Mouse (Mus musculus) hindbrain, embryonic 13.5 days (tissue): ENCODE results near the gene Ints11. TPM values are rescaled to one million over a fixed set of nuclear protein-coding genes. Genes with fewer than 3 reads are reported as not detected.

Experiments
- ATAC-seq: fragments of 200-750 bp; cut with Nextera tagmentation; 2 replicates; pipeline ENCODE4 v1.8.0; 2017; ENCODE audit warnings: moderate TSS enrichment; ENCODE audit not compliant: low FRiP score
- H3K27ac ChIP-seq: fragments of 300-500 bp; sonication (generic); 2 replicates; pipeline ENCODE4 v1.5.1; 2015; ENCODE audit warnings: inconsistent platforms, mild to moderate bottlenecking, moderate library complexity
- H3K27me3 ChIP-seq: fragments of 300-500 bp; sonication (generic); 2 replicates; pipeline ENCODE4 v1.6.1; 2015; ENCODE audit warnings: mild to moderate bottlenecking, inconsistent platforms
- H3K36me3 ChIP-seq: fragments of 300-500 bp; sonication (generic); 2 replicates; pipeline ENCODE4 v1.6.1; 2015; ENCODE audit warnings: mild to moderate bottlenecking, inconsistent platforms
- H3K4me1 ChIP-seq: fragments of 300-500 bp; sonication (generic); replicated peaks from 2 replicates; pipeline ENCODE4 v1.6.1; 2015; ENCODE audit warnings: inconsistent platforms
- H3K4me2 ChIP-seq: fragments of 300-500 bp; sonication (generic); 2 replicates; pipeline ENCODE4 v1.6.1; 2015; ENCODE audit warnings: inconsistent platforms, mild to moderate bottlenecking, moderate library complexity
- H3K4me3 ChIP-seq: fragments of 300-500 bp; sonication (generic); 2 replicates; pipeline ENCODE4 v1.5.1; 2015; ENCODE audit warnings: mild to moderate bottlenecking, inconsistent platforms
- H3K9ac ChIP-seq: fragments of 300-500 bp; sonication (generic); 2 replicates; pipeline ENCODE4 v1.6.1; 2015; ENCODE audit warnings: mild to moderate bottlenecking, inconsistent platforms
- H3K9me3 ChIP-seq: fragments of 300-500 bp; sonication (generic); 2 replicates; pipeline ENCODE4 v1.6.1; 2016; ENCODE audit warnings: inconsistent platforms
- WGBS: fragments of 180-500 bp; shearing (Covaris S2); methylation state at CpG from one replicate; pipeline ENCODE4 v1.1.7; 2015; 5-methylcytosine and 5-hydroxymethylcytosine counted together
- polyA plus RNA-seq: library from polyadenylated mRNA; unstranded; fragments of >200 nt; fragmentation: Nextera tagmentation; extraction: Ambion mirVana; gene quantifications from 2 replicates; pipeline ENCODE4 v1.2.1, GENCODE M21; 2015

Gene Ints11
- polyA plus RNA-seq, 1 experiment from 2014 or later: 74.8 TPM

DNA sequence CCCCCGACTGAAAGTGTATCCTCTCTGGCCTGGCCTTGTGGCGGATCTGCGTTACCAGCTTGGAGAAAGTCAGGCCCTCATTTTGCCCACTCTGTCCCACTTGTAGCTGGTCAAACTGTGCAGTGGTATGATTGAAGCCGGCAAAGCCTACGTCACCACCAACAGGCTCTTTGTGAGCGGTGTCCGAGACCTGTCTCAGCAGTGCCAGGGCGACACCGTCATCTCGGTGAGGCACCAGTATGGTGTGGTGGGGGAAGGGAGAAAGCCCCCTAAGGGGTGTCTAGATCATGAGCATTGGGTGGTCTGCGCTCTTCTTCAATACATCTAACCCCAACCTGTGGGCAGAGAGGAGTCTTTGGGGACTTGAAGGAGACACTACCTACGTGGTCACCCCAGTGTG is 27.1 kb downstream of the Ints11 start:
- Histone ChIP-seq H3K9me3 (no peaks in the 10 kb centered on the region), H3K9ac (no peak overlapping the region), H3K27me3 (no peaks in the 10 kb centered on the region), H3K36me3 (peaks cover 54% of the 10 kb centered on the region), H3K4me3 (no peak overlapping the region), H3K27ac (no peak overlapping the region), H3K4me1 (peaks cover 39% of the 10 kb centered on the region), H3K4me2 (no peak overlapping the region)
- 97% methylated on average over 12 of the region's 12 CpGs for WGBS
- ATAC-seq: no peak

DNA sequence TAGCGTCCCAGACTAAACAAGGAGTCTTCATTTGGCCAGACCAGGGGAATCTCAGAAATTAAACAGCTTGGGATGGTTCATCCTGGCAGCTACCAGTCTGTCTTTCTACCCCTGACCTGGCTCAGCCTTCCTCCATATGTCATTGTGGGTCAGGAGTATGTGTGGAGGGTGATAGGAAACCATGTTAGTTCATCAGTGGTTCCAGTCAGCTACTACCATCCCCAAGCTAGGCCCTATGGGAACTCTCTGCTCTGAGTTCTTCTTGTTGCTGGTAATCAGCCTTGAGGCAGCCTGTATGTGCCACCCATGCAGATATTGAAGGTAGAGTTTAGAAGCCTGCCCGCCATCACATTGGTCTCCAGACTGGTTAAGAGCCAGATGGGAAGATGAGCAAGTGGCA is 29.0 kb downstream of the Ints11 start:
- Histone ChIP-seq H3K9ac (no peak overlapping the region), H3K27me3 (no peaks in the 10 kb centered on the region), H3K9me3 (no peaks in the 10 kb centered on the region), H3K4me3 (no peak overlapping the region), H3K4me2 (no peak overlapping the region), H3K36me3 (peaks cover 72% of the 10 kb centered on the region), H3K4me1 (peaks cover 30% of the 10 kb centered on the region), H3K27ac (no peak overlapping the region)
- ATAC-seq: no peak
- 99% methylated on average over 2 of the region's 2 CpGs for WGBS

DNA sequence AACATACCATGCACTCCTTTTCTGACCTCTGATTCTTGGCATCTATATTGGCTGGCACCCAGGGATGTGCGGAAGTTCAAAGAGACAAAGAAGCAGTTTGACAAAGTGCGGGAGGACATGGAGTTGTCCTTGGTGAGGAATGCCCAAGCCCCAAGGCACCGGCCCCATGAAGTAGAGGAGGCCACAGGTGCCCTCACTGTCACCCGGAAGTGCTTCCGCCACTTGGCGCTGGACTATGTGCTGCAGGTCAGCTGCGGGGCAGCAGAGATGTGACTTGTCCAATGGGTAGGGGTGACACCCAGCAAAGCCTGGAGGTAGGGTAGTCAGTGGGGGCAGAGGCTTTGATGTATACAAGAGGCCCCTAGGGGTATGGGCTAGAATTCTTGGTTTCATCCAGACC is 30.0 kb downstream of the Ints11 start:
- peaks cover 83% of the 10 kb centered on the region for H3K36me3 ChIP-seq
- H3K27ac ChIP-seq: no peak overlapping the region
- no peak overlapping the region for H3K4me3 ChIP-seq
- WGBS: 96% methylated on average over 7 of the region's 7 CpGs
- no peak for ATAC-seq
- H3K4me1 ChIP-seq: peaks cover 20% of the 10 kb centered on the region
- H3K9ac ChIP-seq: no peak overlapping the region
- no peaks in the 10 kb centered on the region for H3K27me3 ChIP-seq
- no peak overlapping the region for H3K4me2 ChIP-seq
- no peaks in the 10 kb centered on the region for H3K9me3 ChIP-seq

DNA sequence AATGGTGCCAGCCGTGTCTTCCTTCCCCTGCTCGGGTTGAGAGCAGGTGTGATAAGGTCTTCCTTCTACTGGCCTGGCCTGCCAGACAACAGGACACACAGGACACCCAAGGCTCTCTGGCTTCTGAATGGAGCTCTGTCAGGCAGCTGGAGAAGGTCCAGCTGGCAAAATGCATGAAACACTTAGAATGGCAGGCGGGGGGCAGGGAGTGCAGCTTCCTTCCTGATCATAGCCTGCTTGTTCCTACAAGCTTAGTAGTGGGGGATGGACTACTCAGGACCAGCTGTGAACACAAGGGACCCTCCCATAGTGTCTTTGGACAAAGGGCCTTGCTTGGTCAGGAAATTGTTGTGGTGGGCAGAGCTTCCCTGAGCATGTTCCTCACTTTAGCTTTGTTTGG is 31.9 kb downstream of the Ints11 start:
- no peak for ATAC-seq

DNA sequence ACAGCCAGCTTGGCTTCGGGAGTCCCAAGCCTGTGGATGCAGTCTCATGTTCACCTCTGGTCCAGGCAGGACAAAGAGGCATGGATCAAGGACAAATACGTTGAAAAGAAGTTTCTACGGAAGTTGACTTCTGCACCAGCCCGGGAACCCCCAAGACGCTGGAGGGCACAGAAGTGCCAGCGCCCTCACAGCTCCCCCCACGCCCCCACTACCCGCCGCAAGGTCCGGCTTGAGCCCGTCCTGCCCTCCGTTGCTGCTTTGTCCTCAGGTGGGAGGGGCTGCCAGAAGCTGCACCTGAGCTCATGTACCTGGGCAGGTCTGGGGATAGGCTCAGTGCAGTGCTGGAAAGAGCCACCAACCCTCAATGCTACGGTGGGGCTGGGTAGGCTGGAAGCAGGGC is 33.9 kb downstream of the Ints11 start:
- H3K36me3 ChIP-seq: peaks cover 96% of the 10 kb centered on the region
- WGBS: 96% methylated on average over 13 of the region's 13 CpGs
- no peak for ATAC-seq

More for the DNA sequence above, 31.9 kb downstream of the Ints11 start:
- H3K4me1 ChIP-seq: peaks cover 2% of the 10 kb centered on the region; the same call in 1 of the 2 replicates
- H3K27ac ChIP-seq: no peak overlapping the region
- H3K36me3 ChIP-seq: peaks cover 94% of the 10 kb centered on the region
- no peaks in the 10 kb centered on the region for H3K27me3 ChIP-seq
- no peak overlapping the region for H3K4me2 ChIP-seq
- H3K4me3 ChIP-seq: no peak overlapping the region
- H3K9me3 ChIP-seq: no peaks in the 10 kb centered on the region
- 91% methylated on average over 3 of the region's 3 CpGs for WGBS
- no peak overlapping the region for H3K9ac ChIP-seq

DNA sequence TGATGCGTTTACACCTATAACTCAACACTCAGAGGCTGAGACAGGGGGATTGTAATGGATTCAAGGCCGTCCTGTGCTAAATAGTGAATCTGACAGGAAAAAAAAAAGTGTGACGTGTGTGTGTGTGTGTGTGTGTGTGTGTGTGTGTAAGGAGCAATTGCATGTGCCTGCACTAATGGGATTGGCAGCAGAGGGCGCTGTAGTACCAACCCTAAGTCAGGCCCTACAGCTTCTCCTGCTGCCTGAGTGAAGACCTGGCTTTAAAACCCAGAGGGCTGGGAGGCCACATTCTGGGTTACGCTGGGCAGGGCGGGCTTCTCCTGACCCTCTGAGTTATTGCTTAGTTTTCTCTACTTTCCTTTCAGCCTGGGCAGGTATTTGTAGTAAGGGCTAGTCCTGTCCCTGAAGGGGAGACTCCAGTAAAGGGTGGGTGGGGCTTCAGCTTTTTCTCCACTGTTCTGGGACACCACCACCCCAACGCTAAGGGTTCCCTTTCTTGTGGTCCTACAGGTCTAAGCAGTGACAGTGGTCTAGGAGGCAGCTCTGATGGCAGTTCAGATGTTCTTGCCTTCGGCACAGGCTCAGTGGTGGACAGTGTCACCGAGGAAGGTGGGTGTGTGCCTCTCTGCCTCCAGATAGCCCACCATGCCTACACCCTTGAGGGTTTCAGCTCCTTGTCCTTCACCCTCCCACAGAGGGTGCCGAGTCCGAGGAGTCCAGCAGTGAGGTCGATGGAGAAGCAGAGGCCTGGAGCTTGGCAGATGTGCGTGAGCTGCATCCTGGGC is 35.2 kb downstream of the Ints11 start:
- peaks cover 83% of the 10 kb centered on the region for H3K36me3 ChIP-seq
- 93% methylated on average over 13 of the region's 13 CpGs for WGBS
- no peak overlapping the region for H3K27ac ChIP-seq
- no peaks in the 10 kb centered on the region for H3K27me3 ChIP-seq
- H3K4me1 ChIP-seq: no peaks in the 10 kb centered on the region
- no peak for ATAC-seq
- no peak overlapping the region for H3K9ac ChIP-seq
- H3K4me3 ChIP-seq: no peak overlapping the region
- H3K4me2 ChIP-seq: no peak overlapping the region
- H3K9me3 ChIP-seq: no peaks in the 10 kb centered on the region

More for the DNA sequence above, 33.9 kb downstream of the Ints11 start:
- Histone ChIP-seq H3K4me3 (no peak overlapping the region), H3K27me3 (no peaks in the 10 kb centered on the region), H3K27ac (no peak overlapping the region), H3K9me3 (no peaks in the 10 kb centered on the region), H3K9ac (no peak overlapping the region), H3K4me2 (no peak overlapping the region), H3K4me1 (no peaks in the 10 kb centered on the region)

DNA sequence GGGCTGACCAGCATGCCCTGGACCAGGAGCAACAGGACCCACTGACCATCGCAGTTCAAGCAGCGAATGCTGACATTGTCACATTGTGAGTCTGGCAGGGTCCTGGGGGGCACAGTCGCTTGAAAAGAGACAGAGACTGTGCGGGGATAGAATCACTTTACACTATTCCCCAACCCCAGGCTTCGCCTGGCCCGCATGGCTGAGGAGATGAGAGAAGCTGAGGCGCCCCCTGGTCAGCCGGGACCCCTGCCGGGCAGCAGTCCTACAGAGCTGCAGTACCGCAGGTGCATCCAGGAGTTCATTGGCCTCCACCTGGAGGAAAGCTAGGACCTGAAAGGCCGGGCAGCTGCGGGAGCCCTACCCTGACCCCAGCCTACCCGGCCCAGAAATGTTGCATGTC is 36.3 kb downstream of the Ints11 start:
- Histone ChIP-seq H3K9ac (no peak overlapping the region), H3K4me1 (no peaks in the 10 kb centered on the region), H3K27me3 (no peaks in the 10 kb centered on the region), H3K27ac (no peak overlapping the region), H3K36me3 (peaks cover 72% of the 10 kb centered on the region), H3K4me2 (no peak overlapping the region), H3K4me3 (no peak overlapping the region), H3K9me3 (no peaks in the 10 kb centered on the region)
- 86% methylated on average over 13 of the region's 13 CpGs for WGBS
- no peak for ATAC-seq

DNA sequence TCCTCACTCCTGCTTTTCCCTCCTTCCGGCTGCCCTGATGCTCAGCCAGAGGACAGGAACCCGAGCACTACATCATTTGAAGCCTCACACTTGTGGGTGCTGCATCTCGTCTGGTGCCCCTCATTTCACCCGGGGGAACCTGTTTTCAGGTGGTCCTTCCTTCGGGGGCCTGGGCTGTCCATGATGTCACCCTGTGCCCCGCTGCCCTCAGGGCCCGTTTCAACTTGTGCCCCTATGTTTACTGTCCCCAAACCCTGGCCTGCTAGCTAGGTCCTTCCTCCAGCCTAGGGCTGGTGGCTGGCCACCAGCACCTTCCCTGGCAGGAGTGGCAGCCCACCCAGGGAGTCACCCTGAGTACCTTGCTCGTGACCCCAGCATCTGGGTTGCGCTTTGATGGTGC is 36.8 kb downstream of the Ints11 start:
- peaks cover 67% of the 10 kb centered on the region for H3K36me3 ChIP-seq
- no peak overlapping the region for H3K4me2 ChIP-seq
- H3K9me3 ChIP-seq: no peaks in the 10 kb centered on the region
- no peak overlapping the region for H3K4me3 ChIP-seq
- H3K9ac ChIP-seq: no peak overlapping the region
- no peak for ATAC-seq
- no peaks in the 10 kb centered on the region for H3K4me1 ChIP-seq
- no peaks in the 10 kb centered on the region for H3K27me3 ChIP-seq
- WGBS: 88% methylated on average over 9 of the region's 9 CpGs
- H3K27ac ChIP-seq: no peak overlapping the region

DNA sequence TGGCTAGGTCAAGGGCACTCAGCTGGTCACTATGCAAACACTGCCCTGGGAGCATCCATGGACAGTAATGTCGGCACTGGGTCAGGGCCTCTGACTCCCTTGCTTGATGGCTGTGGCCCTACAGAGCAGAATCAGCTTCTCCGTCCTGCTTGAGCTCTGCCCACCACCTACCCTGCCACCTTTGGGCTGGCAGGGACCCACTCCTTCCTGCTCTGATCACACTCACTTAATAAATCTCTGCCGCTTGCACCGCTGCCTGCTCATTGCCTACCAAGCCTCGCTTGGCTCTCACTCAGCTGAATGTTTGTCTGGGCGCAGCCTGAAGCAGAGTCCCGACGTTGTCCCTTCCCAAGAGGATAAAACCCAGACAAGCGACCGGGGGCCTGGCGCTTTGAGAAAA is 37.7 kb downstream of the Ints11 start:
- WGBS: 89% methylated on average over 11 of the region's 11 CpGs

DNA sequence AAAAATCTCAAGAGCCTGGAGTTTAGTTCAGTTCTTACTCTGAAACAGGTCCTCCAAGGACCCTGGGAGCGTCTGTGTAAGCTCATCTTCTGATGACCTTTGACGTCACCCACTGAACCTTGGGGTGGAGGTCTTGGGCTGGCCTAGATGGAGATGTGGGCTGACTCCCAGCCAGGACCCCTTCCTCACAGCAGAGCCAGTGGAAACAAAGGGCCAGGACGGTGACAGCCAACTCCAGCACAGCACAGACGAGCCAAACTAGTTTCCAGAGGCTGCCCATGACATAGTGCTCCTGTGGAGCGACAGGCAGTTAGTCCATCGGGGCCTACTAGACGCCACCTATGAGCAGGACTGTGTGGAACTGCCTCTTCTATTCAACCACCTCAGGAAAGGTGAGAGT is 38.9 kb downstream of the Ints11 start:
- H3K4me2 ChIP-seq: no peak overlapping the region
- H3K27me3 ChIP-seq: no peaks in the 10 kb centered on the region
- H3K27ac ChIP-seq: no peak overlapping the region
- 83% methylated on average over 7 of the region's 7 CpGs for WGBS
- ATAC-seq: no peak
- H3K36me3 ChIP-seq: peaks cover 45% of the 10 kb centered on the region
- H3K4me3 ChIP-seq: no peak overlapping the region
- no peak overlapping the region for H3K9ac ChIP-seq
- H3K9me3 ChIP-seq: no peaks in the 10 kb centered on the region
- H3K4me1 ChIP-seq: no peaks in the 10 kb centered on the region

More for the DNA sequence above, 37.7 kb downstream of the Ints11 start:
- Histone ChIP-seq H3K4me2 (no peak overlapping the region), H3K9ac (no peak overlapping the region), H3K9me3 (no peaks in the 10 kb centered on the region), H3K4me1 (no peaks in the 10 kb centered on the region), H3K36me3 (peaks cover 58% of the 10 kb centered on the region), H3K27ac (no peak overlapping the region), H3K4me3 (no peak overlapping the region), H3K27me3 (no peaks in the 10 kb centered on the region)
- no peak for ATAC-seq

DNA sequence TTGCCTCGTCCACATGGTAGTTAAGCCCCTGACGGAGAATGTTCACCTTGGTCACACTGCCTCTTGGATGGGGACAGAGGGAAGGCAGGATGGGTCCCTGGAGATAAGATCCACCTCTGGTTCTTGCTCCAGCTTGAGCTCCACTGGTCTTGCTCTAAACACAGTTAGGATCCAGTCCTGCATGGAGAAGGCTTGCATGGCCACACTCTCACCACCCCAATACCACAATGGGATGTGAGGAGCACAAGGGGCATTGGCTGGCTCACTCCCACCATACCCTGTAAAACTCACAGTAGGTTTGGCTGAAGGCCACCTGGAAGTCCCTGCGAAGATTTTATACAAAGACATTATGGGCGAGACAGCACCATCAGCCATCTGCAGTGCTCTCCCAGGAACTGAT is 39.4 kb downstream of the Ints11 start:
- H3K9ac ChIP-seq: no peak overlapping the region
- H3K27me3 ChIP-seq: no peaks in the 10 kb centered on the region
- H3K4me3 ChIP-seq: no peak overlapping the region
- no peaks in the 10 kb centered on the region for H3K9me3 ChIP-seq
- H3K27ac ChIP-seq: no peak overlapping the region
- H3K4me1 ChIP-seq: no peaks in the 10 kb centered on the region
- no peak for ATAC-seq
- H3K4me2 ChIP-seq: no peak overlapping the region
- H3K36me3 ChIP-seq: peaks cover 41% of the 10 kb centered on the region
- WGBS: 93% methylated on average over 4 of the region's 4 CpGs

DNA sequence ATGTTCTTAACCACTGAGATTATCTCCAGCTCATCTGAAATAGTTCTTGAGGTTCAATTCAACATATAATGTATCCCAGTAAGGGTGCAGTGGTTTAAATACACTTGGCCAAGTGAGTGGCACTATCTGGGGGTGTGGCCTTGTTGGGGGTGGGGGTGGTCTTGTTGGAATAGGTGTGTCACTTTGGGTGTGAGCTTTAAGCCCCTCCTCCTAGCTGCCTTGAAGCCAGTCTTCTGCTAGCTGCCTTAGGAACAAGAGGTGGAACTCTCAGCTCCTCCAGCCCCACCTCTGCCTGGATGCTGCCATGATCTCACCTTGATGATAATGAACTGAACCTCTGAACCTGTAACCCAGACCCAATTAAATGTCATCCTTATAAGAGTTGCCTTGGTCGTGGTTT is 62.7 kb downstream of the Ints11 start:
- Histone ChIP-seq H3K4me1 (no peaks in the 10 kb centered on the region), H3K27ac (no peak overlapping the region), H3K27me3 (no peaks in the 10 kb centered on the region), H3K9me3 (no peaks in the 10 kb centered on the region), H3K9ac (no peak overlapping the region), H3K36me3 (no peaks in the 10 kb centered on the region), H3K4me3 (no peak overlapping the region), H3K4me2 (no peak overlapping the region)
- no peak for ATAC-seq
- WGBS: 73% methylated on average over 1 of the region's 1 CpGs
